Mouse (Mus musculus) urinary bladder, adult 2 months (tissue): ENCODE measurements around the gene Rmdn2. TPM values are rescaled to one million over a fixed set of nuclear protein-coding genes. Genes with fewer than 3 reads are reported as not detected.

ENCODE experiments used
- DNase-seq: peaks from one replicate; pipeline ENCODE4 v3.0.0; 2022; ENCODE audit warnings: low spot score
- polyA plus RNA-seq: library from polyadenylated mRNA; depleted of rRNA; stranded (reverse); fragments of >200 nt; gene quantifications from 2 replicates; pipeline ENCODE4 v1.2.3, GENCODE M21; 2012; rRNA removed

The Rmdn2 gene
- 8.8 and 10.2 TPM in 2 replicates for polyA plus RNA-seq

GRCm38 (mm10) chr17:79611545-79611944, at the start of gene Rmdn2:
Gene Rmdn2 (plus strand): TSS chr17:79611863.
- DNase-seq: no peak

GRCm38 (mm10) chr17:79563067-79563620, 48.5 kb upstream of the Rmdn2 start:
- no peak for DNase-seq

GRCm38 (mm10) chr17:79563721-79564120, 47.9 kb upstream of the Rmdn2 start:
- DNase-seq: no peak

GRCm38 (mm10) chr17:79565241-79565961, 46.3 kb upstream of the Rmdn2 start:
- DNase-seq: no peak

- no peak for DNase-seq
These were observed 43.3 kb upstream of the Rmdn2 start for GRCm38 (mm10) chr17:79568401-79568800.

- DNase-seq: no peak
These were observed 33.3 kb upstream of the Rmdn2 start for GRCm38 (mm10) chr17:79578328-79578727.

- peak; percentile 45 for DNase-seq
These were observed 31.3 kb upstream of the Rmdn2 start for GRCm38 (mm10) chr17:79580264-79580920.

- no peak for DNase-seq
These were observed 28.2 kb upstream of the Rmdn2 start for GRCm38 (mm10) chr17:79583466-79583865.

GRCm38 (mm10) chr17:79584246-79584800, 27.3 kb upstream of the Rmdn2 start:
- DNase-seq: no peak

- DNase-seq: no peak
These were observed 21.8 kb upstream of the Rmdn2 start for GRCm38 (mm10) chr17:79589913-79590312.

- DNase-seq: no peak
These were observed 15.7 kb upstream of the Rmdn2 start for GRCm38 (mm10) chr17:79595996-79596395.

GRCm38 (mm10) chr17:79598151-79598550, 13.5 kb upstream of the Rmdn2 start:
- no peak for DNase-seq

- DNase-seq: no peak
These were observed 12.8 kb upstream of the Rmdn2 start for GRCm38 (mm10) chr17:79598596-79599577.

GRCm38 (mm10) chr17:79600108-79600507, 11.6 kb upstream of the Rmdn2 start:
- no peak for DNase-seq

- no peak for DNase-seq
These were observed 9.3 kb upstream of the Rmdn2 start for GRCm38 (mm10) chr17:79602381-79602780.

- no peak for DNase-seq
These were observed 8.2 kb upstream of the Rmdn2 start for GRCm38 (mm10) chr17:79603427-79603826.

- DNase-seq: no peak
These were observed 5.9 kb upstream of the Rmdn2 start for GRCm38 (mm10) chr17:79605794-79606193.

- no peak for DNase-seq
These were observed 2.0 kb upstream of the Rmdn2 start for GRCm38 (mm10) chr17:79609697-79610096.

- no peak for DNase-seq
These were observed 1.4 kb upstream of the Rmdn2 start for GRCm38 (mm10) chr17:79610163-79610755.

GRCm38 (mm10) chr17:79614691-79615588, 3.3 kb downstream of the Rmdn2 start:
- peak; percentile 68 for DNase-seq
